Mouse (Mus musculus): ENCODE measurements at regions not wholly inside any gene's neighbourhood (a gene's known extent, or its start where the extent isn't known, plus 50 kb on each side); places are given as distances from the start of the nearest gene placed in this dataset.

DNA sequence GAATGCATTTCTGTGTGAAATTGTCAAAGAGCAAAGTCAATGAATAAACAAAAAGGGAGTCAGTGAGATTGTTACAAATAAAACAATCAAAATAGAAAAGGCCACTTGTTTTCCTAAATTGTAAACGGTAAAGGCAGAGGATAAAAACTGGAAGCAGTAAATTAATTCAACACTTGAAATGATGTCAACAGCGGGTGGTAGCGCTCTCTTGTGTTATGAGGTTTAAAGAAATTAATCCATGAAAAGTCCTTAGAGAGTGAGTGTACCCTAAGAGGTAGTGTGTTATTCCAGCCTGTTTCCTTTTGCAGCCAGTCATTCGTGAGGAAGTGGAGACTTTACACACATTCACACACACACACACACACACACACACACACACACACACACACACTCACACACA lies 73.2 kb upstream of the Zc3h12c start:
- DNase-seq (ENCODE audit: low read depth, low spot score) = no peak

DNA sequence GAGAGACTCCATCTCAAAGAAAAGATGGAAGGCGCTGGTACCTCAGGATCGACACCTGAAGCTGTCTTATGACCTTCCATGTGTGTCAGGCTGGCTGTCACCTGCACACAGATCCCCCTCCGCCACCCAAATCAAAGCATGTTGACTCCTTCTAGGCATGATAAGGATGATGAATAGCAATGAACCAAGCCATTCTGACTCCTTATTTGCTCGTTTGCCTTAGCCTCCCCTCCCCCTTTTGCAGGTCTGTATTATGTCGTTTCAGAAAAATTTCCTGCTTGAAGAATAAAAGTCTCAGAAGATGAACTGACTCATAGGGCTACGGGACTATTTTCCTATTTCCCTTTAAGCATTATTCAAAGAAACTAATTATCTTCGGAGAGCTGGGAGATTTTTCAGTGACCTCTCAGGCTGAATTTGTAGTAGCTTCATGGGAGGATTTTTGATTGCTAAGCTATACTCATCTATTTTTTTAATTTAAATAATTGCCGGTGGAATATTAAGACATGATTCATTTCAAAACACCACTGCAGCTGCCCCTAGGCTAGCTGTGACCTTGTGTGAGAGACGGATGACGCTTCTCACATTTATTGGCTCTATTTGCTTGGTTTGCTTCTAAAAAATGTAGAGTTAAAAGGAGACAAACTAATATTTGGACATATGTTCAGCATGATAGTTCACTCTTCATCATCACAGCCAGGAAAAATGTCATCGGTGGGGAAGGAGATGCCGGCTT lies 72.4 kb upstream of the Zc3h12c start:
- DNase-seq (ENCODE audit: low read depth, low spot score) = no peak

DNA sequence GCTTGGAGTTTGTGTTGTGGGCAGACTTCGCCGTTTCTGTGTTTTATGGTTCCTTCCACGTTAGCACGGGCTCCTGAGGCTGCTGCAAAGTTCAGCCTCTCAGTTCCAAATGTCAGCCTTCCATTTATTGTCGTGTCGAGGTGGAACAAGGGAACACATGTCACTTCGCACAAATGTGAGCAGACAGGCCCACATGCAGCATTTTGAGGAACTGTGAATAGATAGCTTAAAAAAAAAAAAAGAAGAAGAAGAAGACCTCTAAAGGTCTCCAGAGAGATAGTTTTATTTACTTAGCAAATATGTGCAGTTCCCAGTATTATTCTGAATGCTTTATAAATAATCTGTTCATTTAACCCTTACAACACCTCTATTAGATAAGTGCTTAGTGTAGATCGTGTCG lies 66.4 kb upstream of the Zc3h12c start:
- DNase-seq (ENCODE audit: low read depth, low spot score) = no peak

DNA sequence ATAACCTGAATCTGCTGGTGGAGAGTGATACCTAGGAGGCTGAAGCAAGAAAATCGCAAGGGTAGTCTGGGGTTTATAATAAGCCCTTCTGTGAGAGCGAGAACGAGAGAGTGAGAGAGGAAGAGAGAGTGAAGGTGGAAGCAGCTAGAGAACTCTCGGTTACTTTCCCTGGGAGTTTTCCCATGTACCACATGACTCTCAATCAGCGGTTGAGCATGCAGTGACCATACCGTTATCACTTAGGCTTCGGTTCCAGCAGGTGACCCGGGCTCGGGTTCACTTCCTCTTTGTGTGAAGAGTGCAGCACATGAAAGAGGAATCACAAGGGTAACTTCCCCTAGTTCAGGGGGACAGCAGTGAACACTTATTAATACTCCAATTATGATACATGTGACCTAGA lies 61.2 kb upstream of the Zc3h12c start:
- DNase-seq (ENCODE audit: low read depth, low spot score) = no peak

DNA sequence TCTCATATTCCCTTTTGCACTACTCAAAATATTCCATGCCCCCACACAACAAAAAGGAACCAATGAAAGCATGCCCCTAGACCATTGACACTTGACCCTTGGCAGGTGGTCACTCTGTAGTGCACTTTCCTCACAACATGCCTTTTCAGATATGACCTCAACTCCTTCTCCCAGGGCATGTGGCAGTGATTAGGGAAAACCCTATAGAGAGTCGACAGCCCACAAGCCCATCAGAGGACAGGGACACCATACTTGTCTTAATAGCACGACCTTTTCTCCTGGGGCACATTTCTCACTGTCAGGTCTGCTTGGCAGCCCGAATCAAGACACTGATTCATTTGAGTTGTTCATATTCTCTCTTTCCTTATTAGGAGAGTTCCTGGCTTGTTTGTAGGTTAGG lies 57.3 kb upstream of the Zc3h12c start:
- DNase-seq (ENCODE audit: low read depth, low spot score) = no peak

DNA sequence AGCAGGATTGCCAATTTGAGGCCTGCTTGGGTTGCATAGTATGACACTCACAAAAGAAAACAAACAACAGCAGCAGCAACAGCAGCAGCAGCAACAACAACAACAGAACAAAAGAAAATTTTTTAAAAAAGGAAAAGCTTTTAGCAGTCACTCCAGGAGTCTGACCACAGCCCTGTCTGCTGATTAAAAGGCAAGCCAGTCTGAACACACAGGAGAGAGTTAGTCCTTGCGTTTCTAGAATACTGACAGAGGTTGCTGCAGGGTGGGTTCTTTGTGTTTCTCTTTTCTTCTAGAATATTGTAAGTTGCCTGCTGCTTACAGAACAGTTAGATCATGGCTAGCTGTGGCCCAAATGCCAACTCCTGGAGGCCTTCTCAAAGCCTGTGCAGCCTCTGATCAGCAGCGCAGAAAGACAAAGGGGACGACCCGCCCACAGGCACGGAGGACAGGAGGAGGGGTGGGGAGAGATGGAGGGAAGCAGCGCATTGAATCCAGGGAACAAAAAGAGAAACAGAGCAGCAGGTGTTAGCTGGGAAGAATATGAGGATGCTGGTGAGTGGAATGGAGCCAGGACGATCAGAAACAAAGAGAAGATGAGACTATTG lies 55.2 kb upstream of the Zc3h12c start:
- DNase-seq (ENCODE audit: low read depth, low spot score) = no peak
